Mouse (Mus musculus) liver, adult 2 months (tissue): Measurements from ENCODE around the gene Qser1. TPM values are rescaled to one million over a fixed set of nuclear protein-coding genes. Genes with fewer than 3 reads are reported as not detected.
A peak's percentile ranks its signal among the peaks of the same experiment; 100 is the strongest.

Experiments used
- DNase-seq: peaks from one replicate; pipeline ENCODE4 v3.0.0-alpha.2; 2011; ENCODE audit warnings: low read depth, low spot score; ENCODE audit errors: extremely low read depth
- H3K27ac ChIP-seq: fragments of 200-500 bp; replicated peaks from 2 replicates; pipeline ENCODE4 v1.5.1; 2012; ENCODE audit warnings: low read depth, mild to moderate bottlenecking, control low read depth, inconsistent platforms, low read length; ENCODE audit not compliant: insufficient read depth
- H3K27me3 ChIP-seq: fragments of 200-500 bp; 2 replicates; pipeline ENCODE4 v1.6.1; 2012; ENCODE audit warnings: mild to moderate bottlenecking, moderate library complexity, low read length, inconsistent platforms; ENCODE audit not compliant: control insufficient read depth, insufficient read depth
- H3K36me3 ChIP-seq: fragments of 200-500 bp; 2 replicates; pipeline ENCODE4 v1.6.1; 2012; ENCODE audit warnings: low read length, inconsistent platforms; ENCODE audit not compliant: control insufficient read depth, insufficient read depth
- H3K4me1 ChIP-seq: fragments of 200-500 bp; 2 replicates; pipeline ENCODE4 v1.6.1; 2011; ENCODE audit warnings: low read length; ENCODE audit not compliant: control insufficient read depth, insufficient read depth
- H3K4me3 ChIP-seq: fragments of 200-500 bp; 2 replicates; pipeline ENCODE4 v1.5.1; 2011; ENCODE audit warnings: low read depth, mild to moderate bottlenecking, control low read depth, low read length, moderate library complexity; ENCODE audit not compliant: insufficient read depth
- H3K79me2 ChIP-seq: fragments of 200-500 bp; 2 replicates; pipeline ENCODE4 v1.6.1; 2012; ENCODE audit warnings: inconsistent platforms, mild to moderate bottlenecking, low read length, moderate library complexity; ENCODE audit not compliant: control insufficient read depth, insufficient read depth
- H3K9ac ChIP-seq: fragments of 200-500 bp; 2 replicates; pipeline ENCODE4 v1.6.1; 2012; ENCODE audit warnings: low read depth, mild to moderate bottlenecking, control low read depth, inconsistent platforms, low read length
- CTCF ChIP-seq: fragments of 200-500 bp; IDR thresholded peaks from 2 replicates; pipeline ENCODE4 v1.5.1; 2011; ENCODE audit warnings: low read depth, low read length, control low read depth
- POLR2A ChIP-seq: fragments of 200-500 bp; IDR thresholded peaks from 2 replicates; pipeline ENCODE4 v1.6.1; 2011; ENCODE audit warnings: low read length, control low read depth; ENCODE audit not compliant: insufficient read depth; ENCODE audit errors: extremely low read depth
- WGBS: fragments of 180-500 bp; shearing (Covaris S2); methylation state at CpG from one replicate; pipeline ENCODE4 v1.1.7; 2018; 5-methylcytosine and 5-hydroxymethylcytosine counted together
- polyA plus RNA-seq: library from polyadenylated mRNA; depleted of rRNA; stranded (reverse); fragments of >200 nt; gene quantifications from 2 replicates; pipeline ENCODE4 v1.2.3, GENCODE M21; 2012
- total RNA-seq: library from RNA; depleted of rRNA; stranded (reverse); fragments of >200 nt; gene quantifications from 2 replicates; pipeline ENCODE4 v1.2.3, GENCODE M21; 2014

Gene Qser1
- total and polyA plus RNA-seq, 2 experiments = 2.2 to 6.0 TPM

GRCm38 (mm10) chr2:104855732-104856131 lies 39.2 kb upstream of the Qser1 start:
- no peaks in the 10 kb centered on the region for H3K79me2 ChIP-seq
- H3K36me3 ChIP-seq = no peaks in the 10 kb centered on the region
- 75% methylated on average over 3 of the region's 3 CpGs for WGBS
- DNase-seq = no peak
- no peaks in the 10 kb centered on the region for H3K27me3 ChIP-seq
- H3K4me1 ChIP-seq = no peaks in the 10 kb centered on the region
- H3K4me3 ChIP-seq = no peak overlapping the region
- TF ChIP-seq CTCF = no peak
- no peak for TF ChIP-seq POLR2A
- no peak overlapping the region for H3K9ac ChIP-seq
- H3K27ac ChIP-seq = no peak overlapping the region

- no peaks in the 10 kb centered on the region for H3K4me1 ChIP-seq
- H3K36me3 ChIP-seq = no peaks in the 10 kb centered on the region
- H3K27me3 ChIP-seq = no peaks in the 10 kb centered on the region
- H3K9ac ChIP-seq = no peak overlapping the region
- TF ChIP-seq POLR2A (no peak), CTCF (no peak)
- H3K4me3 ChIP-seq = no peak overlapping the region
- 78% methylated on average over 1 of the region's 1 CpGs for WGBS
- no peak for DNase-seq
- H3K27ac ChIP-seq = no peak overlapping the region
- no peaks in the 10 kb centered on the region for H3K79me2 ChIP-seq
Measured at GRCm38 (mm10) chr2:104854836-104855235, 38.3 kb upstream of the Qser1 start.

- Histone ChIP-seq H3K36me3 (no peaks in the 10 kb centered on the region), H3K9ac (no peak overlapping the region), H3K4me3 (no peak overlapping the region), H3K79me2 (no peaks in the 10 kb centered on the region), H3K4me1 (peaks cover 2% of the 10 kb centered on the region; the same call in 1 of the 2 replicates), H3K27me3 (no peaks in the 10 kb centered on the region), H3K27ac (no peak overlapping the region)
- no peak for TF ChIP-seq POLR2A
- no peak for TF ChIP-seq CTCF
- no peak for DNase-seq
- WGBS = 92% methylated on average over 7 of the region's 7 CpGs
Measured at GRCm38 (mm10) chr2:104852546-104852945, 36.0 kb upstream of the Qser1 start.

GRCm38 (mm10) chr2:104851686-104852085 lies 35.1 kb upstream of the Qser1 start:
- TF ChIP-seq CTCF = no peak
- TF ChIP-seq POLR2A = no peak
- 52% methylated on average over 5 of the region's 5 CpGs for WGBS
- no peak for DNase-seq
- no peaks in the 10 kb centered on the region for H3K79me2 ChIP-seq
- H3K9ac ChIP-seq = no peak overlapping the region
- H3K27ac ChIP-seq = no peak overlapping the region
- H3K4me1 ChIP-seq = peaks cover 2% of the 10 kb centered on the region; the same call in 1 of the 2 replicates
- H3K27me3 ChIP-seq = no peaks in the 10 kb centered on the region
- H3K4me3 ChIP-seq = no peak overlapping the region
- no peaks in the 10 kb centered on the region for H3K36me3 ChIP-seq

- Histone ChIP-seq H3K79me2 (no peaks in the 10 kb centered on the region), H3K4me3 (peak overlapping the region; percentile 75), H3K27me3 (no peaks in the 10 kb centered on the region), H3K27ac (no peak overlapping the region), H3K36me3 (no peaks in the 10 kb centered on the region), H3K9ac (peak overlapping the region; percentile 80; the same call in 1 of the 2 replicates), H3K4me1 (peaks cover 2% of the 10 kb centered on the region; the same call in 1 of the 2 replicates)
- no peak for DNase-seq
- 48% methylated on average over 3 of the region's 3 CpGs for WGBS
- TF ChIP-seq CTCF = no peak
- TF ChIP-seq POLR2A = no peak
Measured at GRCm38 (mm10) chr2:104849991-104850359, 33.4 kb upstream of the Qser1 start.

- Histone ChIP-seq H3K36me3 (no peaks in the 10 kb centered on the region), H3K79me2 (no peaks in the 10 kb centered on the region), H3K27ac (no peak within 1 kb of the TSS), H3K4me1 (peaks cover 2% of the 10 kb centered on the region; the same call in 1 of the 2 replicates), H3K4me3 (peak within 1 kb of the TSS; percentile 75), H3K27me3 (no peaks in the 10 kb centered on the region), H3K9ac (peak within 1 kb of the TSS; percentile 80)
- under 1% methylated on average over 62 of the region's 62 CpGs for WGBS
- peak; percentile 62 for DNase-seq
- TF ChIP-seq CTCF (peak; percentile 45), POLR2A (no peak)
Measured at GRCm38 (mm10) chr2:104849276-104849990, 32.9 kb upstream of the Qser1 start, which contains the start of gene Prrg4. TSS of gene Prrg4 (minus strand) at chr2:104849876.
